Mouse (Mus musculus): ENCODE data around the gene 4921507P07Rik.

DNA sequence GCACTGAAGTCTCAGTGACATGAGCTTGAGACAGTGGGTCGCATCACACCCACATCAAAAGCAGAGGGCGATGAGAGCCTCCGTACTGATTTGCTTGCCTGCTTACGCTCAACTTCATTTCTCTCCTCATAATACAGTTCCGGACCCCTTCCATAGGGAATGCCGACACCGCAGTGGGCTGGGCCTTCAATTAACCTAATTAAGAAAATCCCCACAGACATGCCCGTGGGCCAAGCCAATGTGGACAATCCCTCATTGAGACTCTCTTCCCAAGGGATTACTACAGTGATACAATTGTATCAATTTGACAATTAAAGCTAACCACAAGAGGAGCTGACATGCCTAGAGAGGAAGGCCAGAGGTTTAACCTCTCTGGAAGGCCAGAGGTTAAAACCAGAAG lies 70.6 kb downstream of the 4921507P07Rik start:
- no peak for TF ChIP-seq ZC3H11A (IDR thresholded peaks at IDR 0.05; ENCODE audit: borderline replicate concordance, low read depth, low read length)
- TF ChIP-seq MAFK (IDR thresholded peaks at IDR 0.05; ENCODE audit: insufficient read depth, low read depth, low read length), result no peak
- TF ChIP-seq CHD2 (IDR thresholded peaks at IDR 0.05; ENCODE audit: low read depth, low read length), result no peak
- TF ChIP-seq ZNF384 (IDR thresholded peaks at IDR 0.05; ENCODE audit: low read depth, low read length), result no peak

All from ES-E14 (cell line).